Mouse (Mus musculus) cerebellum, postnatal 25 days (tissue): Measurements from ENCODE around the gene Mamstr.
"Not testable (repeated sequence)": the region's sequence is repeated elsewhere in the genome, so short reads cannot be mapped to it uniquely, and the experiment has no call there.

Experiments
- DNase-seq, 2 experiments: peaks; one replicate each; pipeline ENCODE4 v3.0.0; 2021; ENCODE audit warnings: mixed read lengths in 2 of 2

The Mamstr gene

DNA sequence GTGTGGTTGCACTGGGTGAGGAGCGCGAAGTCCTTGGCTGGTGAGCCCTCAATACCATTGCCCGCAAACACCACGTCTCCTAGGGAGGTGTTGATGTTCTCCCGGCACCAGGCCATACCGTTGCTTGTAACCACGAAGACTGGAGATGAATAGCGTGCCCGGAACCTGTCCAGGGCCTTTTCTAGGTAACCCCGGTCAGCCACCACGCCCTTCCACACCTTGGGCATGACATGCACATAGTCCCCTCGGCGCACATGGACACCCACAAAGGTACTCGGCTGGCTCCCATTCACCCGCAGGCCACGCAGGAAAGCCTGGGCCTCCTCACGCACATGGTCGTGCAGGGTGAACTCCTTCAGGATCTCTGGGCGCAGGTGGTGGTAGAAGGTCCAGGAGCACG is 10.7 kb downstream of the Mamstr start:
- not testable (repeated sequence) for DNase-seq

DNA sequence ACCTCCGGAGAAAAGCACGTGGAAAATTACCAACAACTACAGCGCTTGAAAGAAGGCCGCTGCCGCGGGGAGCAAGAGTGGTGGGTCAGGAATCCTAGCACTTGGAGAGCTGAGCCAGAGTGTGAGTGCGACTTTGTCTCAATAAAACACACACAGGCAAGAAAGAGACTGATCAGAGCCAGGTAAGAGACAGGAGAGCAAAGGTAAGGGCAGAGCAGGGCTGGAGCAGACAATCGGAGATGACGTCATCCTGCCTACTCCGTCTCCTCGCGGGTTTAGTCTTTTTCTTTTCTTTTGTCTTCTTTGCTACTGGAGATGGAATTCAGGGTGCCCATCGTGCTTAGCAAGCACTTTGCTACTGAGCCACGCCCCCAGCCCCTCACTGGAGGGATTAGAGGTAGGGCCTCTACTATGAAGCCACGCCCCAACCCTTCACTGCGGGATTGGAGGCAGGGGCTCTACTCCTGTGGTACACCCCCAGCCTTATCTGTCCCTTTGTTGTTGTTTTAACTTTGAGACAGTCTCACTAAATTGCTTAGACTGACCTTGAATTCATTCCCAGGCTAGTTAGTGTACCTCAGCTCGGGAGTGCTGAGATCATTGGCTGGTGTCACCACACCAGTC is 14.8 kb downstream of the Mamstr start:
- no peak for DNase-seq

GRCm38 (mm10) chr7:45660746-45661478 is 21.1 kb downstream of the Mamstr start:
- DNase-seq = peak in 1 of 2 experiments; percentile 50

GRCm38 (mm10) chr7:45661702-45662101 is 21.9 kb downstream of the Mamstr start:
- DNase-seq = not testable (repeated sequence)

GRCm38 (mm10) chr7:45665303-45666138 is 25.7 kb downstream of the Mamstr start:
- DNase-seq = no peak

DNA sequence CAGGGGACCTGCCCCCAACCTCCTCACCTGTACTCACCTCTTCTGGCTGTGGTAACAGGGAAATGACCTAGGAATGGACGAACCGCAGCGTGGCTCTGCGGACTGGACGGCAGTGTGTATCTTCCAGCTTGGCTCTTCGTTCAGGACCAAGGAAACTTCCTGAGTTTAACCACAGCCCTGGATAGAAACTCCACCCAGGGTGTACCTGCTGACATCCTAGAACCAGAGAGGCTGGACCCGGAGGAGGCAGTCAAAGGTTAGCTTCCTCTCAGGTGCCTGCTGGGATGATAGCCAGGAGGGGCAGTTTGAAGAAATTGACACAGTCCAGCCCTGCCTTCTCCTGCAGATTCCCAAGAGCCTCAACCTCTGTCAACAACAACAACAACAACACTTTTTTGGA is 26.4 kb downstream of the Mamstr start, which contains the start of gene Fut2:
TSS of gene Fut2 (minus strand) at position 234 of the 400 bp plus-strand sequence.
- DNase-seq = no peak

GRCm38 (mm10) chr7:45667761-45668160 is 28.0 kb downstream of the Mamstr start:
- no peak for DNase-seq

DNA sequence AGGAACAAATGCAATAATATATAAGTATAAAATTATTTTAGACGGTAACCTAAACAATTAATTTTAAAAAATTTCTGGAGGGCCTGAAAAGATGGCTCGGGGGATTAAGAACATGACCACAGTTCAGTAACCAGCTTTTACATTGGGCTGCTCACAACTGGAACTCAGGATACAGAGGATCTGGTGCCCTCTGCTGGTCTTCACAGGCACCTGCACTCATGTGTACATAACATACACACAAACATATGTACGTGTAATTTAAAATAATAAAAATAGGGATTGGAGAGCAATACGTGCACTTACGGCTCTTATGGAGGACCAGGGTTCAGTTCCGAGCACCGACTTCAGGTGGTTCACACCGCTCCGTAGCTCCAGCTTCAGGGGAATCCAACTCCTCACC is 29.1 kb downstream of the Mamstr start:
- DNase-seq = no peak

DNA sequence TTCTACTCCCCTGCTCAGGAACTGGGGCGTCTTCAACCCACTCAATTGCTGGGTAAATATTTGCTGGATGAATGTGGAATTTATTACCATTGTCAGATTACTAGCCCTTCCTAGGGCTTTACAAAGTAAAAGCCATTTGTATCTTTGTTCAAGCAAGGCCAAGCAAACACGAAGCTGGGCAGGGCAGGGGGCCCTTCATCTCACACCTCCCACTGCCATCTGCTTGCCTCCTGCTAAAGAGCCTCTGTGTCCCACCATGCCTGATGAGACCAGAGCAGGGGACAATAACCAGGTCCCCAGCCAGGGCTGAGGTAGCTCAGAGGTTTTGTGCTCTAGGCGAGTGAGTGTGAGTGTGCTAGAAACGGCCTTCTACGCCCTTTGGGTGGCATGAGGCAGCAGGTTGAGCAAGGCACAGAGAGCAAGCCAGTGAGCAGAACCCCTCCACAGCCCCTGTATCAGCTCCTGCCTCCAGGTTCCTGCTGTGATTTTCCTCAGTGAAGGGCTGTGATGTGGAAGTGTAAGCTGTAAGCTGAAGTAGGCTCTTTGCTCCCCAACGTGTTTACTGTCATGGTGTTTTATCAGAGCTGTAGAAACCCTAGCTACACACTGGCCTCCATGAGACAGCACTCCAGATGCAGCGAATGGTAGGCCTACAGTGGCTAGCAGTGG is 38.0 kb downstream of the Mamstr start:
- DNase-seq = no peak

- DNase-seq = no peak
Observed at GRCm38 (mm10) chr7:45678513-45678912, 38.7 kb downstream of the Mamstr start.

GRCm38 (mm10) chr7:45679966-45680621 is 40.3 kb downstream of the Mamstr start:
- DNase-seq = peak in 1 of 2 experiments; percentile 46

DNA sequence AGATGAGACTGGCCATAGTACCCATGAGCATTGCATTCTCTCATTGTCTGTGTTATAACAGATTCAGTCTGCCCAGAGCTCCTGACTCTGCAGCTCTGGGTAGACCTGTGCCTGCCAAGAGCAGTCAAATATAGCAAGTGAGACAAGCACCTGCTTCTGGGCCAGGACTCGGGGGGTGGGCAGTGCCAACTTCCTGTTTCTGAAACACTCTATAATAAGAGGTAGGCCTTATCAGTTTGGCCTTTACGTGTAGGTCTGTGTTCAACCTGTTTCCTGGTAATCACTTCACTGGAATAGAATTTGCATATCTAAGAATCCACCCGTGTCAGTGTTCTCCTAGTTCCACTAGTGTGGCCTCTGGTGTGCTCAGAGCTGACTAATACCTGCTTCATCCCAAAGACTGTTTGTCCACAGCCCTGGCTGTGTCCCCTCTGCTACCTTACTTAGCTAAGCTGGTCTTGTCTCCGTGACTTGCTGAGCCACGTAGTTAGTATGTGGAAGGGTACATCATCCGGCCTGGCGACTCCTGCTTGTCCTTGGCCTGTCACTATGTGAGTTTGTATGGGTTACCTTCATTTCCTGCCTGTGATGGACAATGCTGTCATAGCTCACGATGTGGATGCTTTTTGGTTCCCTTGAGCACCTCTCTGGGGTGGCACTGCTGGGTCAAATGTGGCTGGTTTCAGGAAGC is 41.4 kb downstream of the Mamstr start:
- DNase-seq = peak; percentile 75 to 77

- peak; percentile 91 to 95 for DNase-seq
Observed at GRCm38 (mm10) chr7:45682144-45683126, 42.7 kb downstream of the Mamstr start.

GRCm38 (mm10) chr7:45683396-45684050 is 43.7 kb downstream of the Mamstr start, which contains the start of gene Ntn5:
Gene Ntn5 (plus strand): TSS chr7:45684022.
- no peak for DNase-seq

DNA sequence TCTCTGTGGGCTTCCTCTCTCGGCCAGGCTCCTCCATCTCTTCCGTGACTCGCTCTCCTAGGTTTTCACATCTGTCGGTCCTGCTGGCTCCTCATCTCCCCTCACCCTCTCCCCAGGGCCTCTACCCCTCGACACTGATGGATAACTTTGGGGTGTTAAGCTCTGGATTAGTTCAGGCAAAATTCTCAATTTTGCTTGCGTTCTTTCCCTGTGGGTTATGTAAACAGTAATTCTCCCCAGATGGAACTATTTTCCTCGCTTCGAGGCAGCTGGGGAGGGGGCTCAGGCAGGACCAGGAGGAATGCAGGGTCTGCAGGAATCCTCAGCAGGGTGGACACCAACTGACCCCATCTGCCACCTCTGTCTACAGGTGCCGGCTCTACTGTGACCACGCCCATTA is 46.0 kb downstream of the Mamstr start:
- DNase-seq = no peak

- DNase-seq = no peak
Observed at GRCm38 (mm10) chr7:45686841-45687240, 47.1 kb downstream of the Mamstr start.

GRCm38 (mm10) chr7:45689099-45689498 is 49.3 kb downstream of the Mamstr start:
- DNase-seq = no peak

- no peak for DNase-seq
Observed at GRCm38 (mm10) chr7:45689800-45690199, 50.0 kb downstream of the Mamstr start.

DNA sequence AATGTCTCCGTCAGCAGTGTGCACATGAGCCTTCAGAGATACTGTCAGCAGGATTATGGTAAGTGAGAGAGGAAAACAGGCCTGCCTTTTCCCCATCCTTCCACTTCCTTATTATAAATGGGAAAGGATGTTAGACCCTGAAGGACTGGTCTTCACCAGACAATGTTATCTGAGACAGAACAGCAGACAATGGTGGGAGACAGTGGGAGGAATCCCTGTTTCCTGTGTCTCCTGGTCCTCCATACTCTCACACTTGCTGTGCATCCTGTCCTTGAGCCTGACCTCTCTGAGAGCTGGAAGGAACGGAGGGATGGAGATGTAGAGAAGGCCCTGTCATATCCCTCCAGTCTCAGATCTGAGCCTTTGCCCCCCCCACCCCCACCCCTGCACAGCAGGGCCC is 52.6 kb downstream of the Mamstr start:
- DNase-seq = no peak
